Mouse (Mus musculus): Measurements from ENCODE around the gene Bicra.

DNA sequence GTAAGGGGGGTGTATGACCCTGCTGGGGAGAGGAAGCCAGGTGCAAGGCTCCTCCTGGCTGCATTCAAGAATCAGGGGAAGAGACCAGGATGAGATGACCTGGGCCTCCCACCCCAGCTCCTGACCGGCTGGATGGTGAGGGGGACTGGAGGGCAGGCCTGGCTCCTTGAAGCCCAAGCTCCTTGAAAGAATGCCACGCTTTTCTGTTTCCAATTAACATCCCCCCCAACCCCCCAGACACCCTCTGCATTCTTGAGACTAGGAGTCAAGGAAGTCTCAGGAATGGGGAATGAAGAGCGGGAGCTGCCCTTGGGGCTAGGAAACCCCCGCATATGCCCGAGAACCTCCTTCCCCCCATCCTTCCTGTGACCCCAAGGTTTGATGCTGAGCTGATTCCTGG, 3.2 kb downstream of the Bicra start:
- TF ChIP-seq CTCF (IDR thresholded peaks at IDR 0.05; ENCODE audit: control insufficient read depth, insufficient read depth, insufficient replicate concordance, low read depth, low read length) (no peak), POLR2A (IDR thresholded peaks at IDR 0.05; ENCODE audit: control insufficient read depth, low read depth, low read length) (no peak)
